Mouse (Mus musculus): Measurements from ENCODE around the gene Gm9887. TPM values are rescaled to one million over a fixed set of nuclear protein-coding genes. Genes with fewer than 3 reads are reported as not detected.

Gm9887 gene
- polyA plus RNA-seq (2015; fragmentation: Illumina TruSeq; extraction: RNeasy Lipid Tissue Mini Kit (QIAGEN cat#74804); ENCODE audit: insufficient read depth, low replicate concordance) = not detected

GRCm38 (mm10) chr12:69371854-69372671 lies at the start of gene Gm9887, which contains the start of gene Arf6:
Gene Gm9887, minus strand, starts transcription at chr12:69372458.
Gene Arf6, plus strand, starts transcription at chr12:69372150.

GRCm38 (mm10) chr12:69356546-69357299 lies 15.5 kb downstream of the Gm9887 start, which contains the start of gene Nemf:
Gene Nemf, minus strand, starts transcription at chr12:69357165.

Other genes with a start within 250 kb of the Gm9887 start
- gene Rps29, start 213.3 kb downstream of the Gm9887 start, polyA plus RNA-seq (2015; fragmentation: Illumina TruSeq; extraction: RNeasy Lipid Tissue Mini Kit (QIAGEN cat#74804); ENCODE audit: insufficient read depth, low replicate concordance) = 1,008 TPM
- 1.8 TPM for gene Lrr1, start 203.6 kb downstream of the Gm9887 start, polyA plus RNA-seq (2015; fragmentation: Illumina TruSeq; extraction: RNeasy Lipid Tissue Mini Kit (QIAGEN cat#74804); ENCODE audit: insufficient read depth, low replicate concordance)
- 750 TPM for gene Rpl36al, start 188.4 kb downstream of the Gm9887 start, polyA plus RNA-seq (2015; fragmentation: Illumina TruSeq; extraction: RNeasy Lipid Tissue Mini Kit (QIAGEN cat#74804); ENCODE audit: insufficient read depth, low replicate concordance)
- gene Mgat2, start 188.3 kb downstream of the Gm9887 start, polyA plus RNA-seq (2015; fragmentation: Illumina TruSeq; extraction: RNeasy Lipid Tissue Mini Kit (QIAGEN cat#74804); ENCODE audit: insufficient read depth, low replicate concordance) = 58.5 TPM
- gene Gm49383, start 175.4 kb downstream of the Gm9887 start, polyA plus RNA-seq (2015; fragmentation: Illumina TruSeq; extraction: RNeasy Lipid Tissue Mini Kit (QIAGEN cat#74804); ENCODE audit: insufficient read depth, low replicate concordance) = 4.0 TPM
- gene Dnaaf2, start 174.0 kb downstream of the Gm9887 start, polyA plus RNA-seq (2015; fragmentation: Illumina TruSeq; extraction: RNeasy Lipid Tissue Mini Kit (QIAGEN cat#74804); ENCODE audit: insufficient read depth, low replicate concordance) = 3.5 TPM
- gene Gm49384, start 168.2 kb downstream of the Gm9887 start, polyA plus RNA-seq (2015; fragmentation: Illumina TruSeq; extraction: RNeasy Lipid Tissue Mini Kit (QIAGEN cat#74804); ENCODE audit: insufficient read depth, low replicate concordance) = 7.1 TPM
- 15.0 TPM for gene Pole2, start 144.3 kb downstream of the Gm9887 start, polyA plus RNA-seq (2015; fragmentation: Illumina TruSeq; extraction: RNeasy Lipid Tissue Mini Kit (QIAGEN cat#74804); ENCODE audit: insufficient read depth, low replicate concordance)
- gene Klhdc1, start 131.3 kb downstream of the Gm9887 start, polyA plus RNA-seq (2015; fragmentation: Illumina TruSeq; extraction: RNeasy Lipid Tissue Mini Kit (QIAGEN cat#74804); ENCODE audit: insufficient read depth, low replicate concordance) = 18.3 TPM
- 43.8 TPM for gene Klhdc2, start 75.8 kb downstream of the Gm9887 start, polyA plus RNA-seq (2015; fragmentation: Illumina TruSeq; extraction: RNeasy Lipid Tissue Mini Kit (QIAGEN cat#74804); ENCODE audit: insufficient read depth, low replicate concordance)
- gene Nemf, start 15.3 kb downstream of the Gm9887 start, polyA plus RNA-seq (2015; fragmentation: Illumina TruSeq; extraction: RNeasy Lipid Tissue Mini Kit (QIAGEN cat#74804); ENCODE audit: insufficient read depth, low replicate concordance) = 105 TPM
- gene Arf6, start 308 bp downstream of the Gm9887 start, polyA plus RNA-seq (2015; fragmentation: Illumina TruSeq; extraction: RNeasy Lipid Tissue Mini Kit (QIAGEN cat#74804); ENCODE audit: insufficient read depth, low replicate concordance) = 107 TPM
- gene Vcpkmt, start 210.6 kb upstream of the Gm9887 start, polyA plus RNA-seq (2015; fragmentation: Illumina TruSeq; extraction: RNeasy Lipid Tissue Mini Kit (QIAGEN cat#74804); ENCODE audit: insufficient read depth, low replicate concordance) = 12.0 TPM

All from spleen, adult 10 weeks (tissue).